Mouse (Mus musculus) olfactory bulb, adult 2 months (tissue): ENCODE results near the gene Rnf114. TPM values are rescaled to one million over a fixed set of nuclear protein-coding genes. Genes with fewer than 3 reads are reported as not detected.

Source experiments
- H3K27ac ChIP-seq: fragments of 200-500 bp; 2 replicates; pipeline ENCODE4 v1.5.1; 2012; ENCODE audit warnings: low read depth, low read length; ENCODE audit not compliant: insufficient read depth
- H3K4me1 ChIP-seq: fragments of 200-500 bp; 2 replicates; pipeline ENCODE4 v1.6.1; 2012; ENCODE audit warnings: low read length; ENCODE audit not compliant: control insufficient read depth, insufficient read depth
- H3K4me3 ChIP-seq: fragments of 200-500 bp; 2 replicates; pipeline ENCODE4 v1.5.1; 2012; ENCODE audit warnings: mild to moderate bottlenecking, low read depth, low read length, moderate library complexity; ENCODE audit not compliant: insufficient read depth
- CTCF ChIP-seq: fragments of 200-500 bp; IDR thresholded peaks from 2 replicates; pipeline ENCODE4 v1.5.1; 2012; ENCODE audit warnings: low read depth, mild to moderate bottlenecking, low read length, moderate library complexity; ENCODE audit not compliant: insufficient read depth
- POLR2A ChIP-seq: fragments of 200-500 bp; IDR thresholded peaks from 2 replicates; pipeline ENCODE4 v1.6.1; 2012; ENCODE audit warnings: mild to moderate bottlenecking, low read depth, low read length, moderate library complexity; ENCODE audit not compliant: insufficient read depth
- WGBS: fragments of 180-500 bp; shearing (Covaris S2); methylation state at CpG from one replicate; pipeline ENCODE4 v1.1.7; 2018; 5-methylcytosine and 5-hydroxymethylcytosine counted together
- polyA plus RNA-seq: library from polyadenylated mRNA; stranded (reverse); fragments of >200 nt; gene quantifications from 2 replicates; pipeline ENCODE4 v1.2.4, GENCODE M21; 2012; ENCODE audit warnings: low replicate concordance; ENCODE audit not compliant: missing spikeins, insufficient read depth, insufficient read length

The Rnf114 gene
- polyA plus RNA-seq, 1 experiment: not detected

- Histone ChIP-seq H3K4me3 (no peak overlapping the region), H3K27ac (no peak overlapping the region), H3K4me1 (no peaks in the 10 kb centered on the region)
- 84% methylated on average over 7 of the region's 7 CpGs for whole genome bisulfite sequencing
- no peak for TF ChIP-seq CTCF
- TF ChIP-seq POLR2A: no peak
Observed at GRCm38 (mm10) chr2:167496437-167496836, 4.0 kb downstream of the Rnf114 start.

DNA sequence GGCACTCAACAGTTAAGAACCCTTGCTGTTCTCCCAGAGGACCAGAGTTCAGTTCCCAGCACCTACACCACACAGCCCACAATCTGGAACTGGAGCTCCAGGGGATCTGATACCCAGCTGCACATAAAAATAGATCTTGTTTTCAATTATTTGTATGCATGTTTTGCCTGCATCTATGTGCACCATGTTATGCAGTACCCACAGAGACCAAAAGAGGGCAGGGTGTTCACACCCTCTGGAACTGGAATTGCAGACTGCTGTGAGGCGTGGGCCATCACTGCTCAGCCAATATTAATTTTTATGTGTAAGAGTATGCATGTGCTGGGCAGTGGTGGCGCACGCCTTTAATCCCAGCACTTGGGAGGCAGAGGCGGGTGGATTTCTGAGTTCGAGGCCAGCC is 4.8 kb downstream of the Rnf114 start:
- H3K4me1 ChIP-seq: no peaks in the 10 kb centered on the region
- H3K27ac ChIP-seq: no peak overlapping the region
- WGBS: 73% methylated on average over 5 of the region's 5 CpGs
- TF ChIP-seq POLR2A (no peak), CTCF (no peak)
- H3K4me3 ChIP-seq: no peak overlapping the region

DNA sequence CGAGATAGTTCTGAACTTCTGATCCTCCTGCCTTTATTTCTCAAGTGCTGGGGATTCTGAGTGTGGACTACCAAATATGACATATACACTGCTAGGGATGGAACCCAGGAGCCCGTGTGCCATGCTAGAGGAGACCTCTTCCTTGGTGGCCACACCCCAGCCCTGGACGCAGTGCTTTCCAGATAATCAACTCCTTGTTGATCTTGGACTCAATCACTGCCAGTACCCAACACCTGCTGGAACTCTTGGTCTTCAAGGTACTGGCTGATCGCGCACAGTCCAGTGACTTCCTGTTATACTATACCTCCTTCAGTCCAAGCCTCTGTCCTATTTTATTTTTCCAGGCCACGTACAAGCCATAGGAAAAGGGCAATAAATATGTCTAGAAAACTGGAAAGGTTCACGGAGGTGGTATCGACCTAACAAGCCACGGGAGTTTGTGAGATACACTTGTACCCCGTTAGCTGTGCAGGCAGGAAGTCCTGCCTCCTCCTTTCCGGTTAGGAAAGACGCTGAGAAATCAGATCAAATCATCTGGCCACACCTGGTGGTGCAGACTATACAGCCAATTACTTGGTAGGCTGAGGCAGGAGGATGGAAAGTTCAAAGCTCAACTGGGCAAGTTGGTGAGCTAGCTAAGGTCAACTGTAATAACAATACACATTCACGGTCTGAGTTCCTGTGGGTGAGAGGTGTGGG is 10.3 kb downstream of the Rnf114 start:
- Histone ChIP-seq H3K4me3 (peak overlapping the region; percentile 94), H3K4me1 (peaks cover 14% of the 10 kb centered on the region), H3K27ac (peak overlapping the region; percentile 86)
- TF ChIP-seq POLR2A: no peak
- TF ChIP-seq CTCF: no peak
- 51% methylated on average over 13 of the region's 13 CpGs for WGBS

- TF ChIP-seq POLR2A (peak; percentile 90), CTCF (no peak)
- H3K4me1 ChIP-seq: peaks cover 14% of the 10 kb centered on the region
- peak overlapping the region; percentile 86 for H3K27ac ChIP-seq
- H3K4me3 ChIP-seq: peak overlapping the region; percentile 94
- WGBS: under 1% methylated on average over 85 of the region's 85 CpGs
Observed at GRCm38 (mm10) chr2:167503253-167503895, 10.9 kb downstream of the Rnf114 start.

GRCm38 (mm10) chr2:167503896-167504349 is 11.5 kb downstream of the Rnf114 start:
- no peak for TF ChIP-seq POLR2A
- no peak for TF ChIP-seq CTCF
- H3K27ac ChIP-seq: peak overlapping the region; percentile 74; the same call in 1 of the 2 replicates
- H3K4me3 ChIP-seq: peak overlapping the region; percentile 94
- under 1% methylated on average over 32 of the region's 32 CpGs for WGBS
- peaks cover 14% of the 10 kb centered on the region for H3K4me1 ChIP-seq

GRCm38 (mm10) chr2:167505127-167505526 is 12.7 kb downstream of the Rnf114 start:
- no peak overlapping the region for H3K4me3 ChIP-seq
- TF ChIP-seq CTCF: no peak
- no peak for TF ChIP-seq POLR2A
- peaks cover 14% of the 10 kb centered on the region for H3K4me1 ChIP-seq
- 55% methylated on average over 3 of the region's 3 CpGs for WGBS
- no peak overlapping the region for H3K27ac ChIP-seq

GRCm38 (mm10) chr2:167506546-167507260 is 14.3 kb downstream of the Rnf114 start:
- Histone ChIP-seq H3K27ac (no peak overlapping the region), H3K4me3 (no peak overlapping the region), H3K4me1 (peaks cover 16% of the 10 kb centered on the region)
- 90% methylated on average over 10 of the region's 10 CpGs for WGBS
- TF ChIP-seq CTCF (no peak), POLR2A (no peak)

DNA sequence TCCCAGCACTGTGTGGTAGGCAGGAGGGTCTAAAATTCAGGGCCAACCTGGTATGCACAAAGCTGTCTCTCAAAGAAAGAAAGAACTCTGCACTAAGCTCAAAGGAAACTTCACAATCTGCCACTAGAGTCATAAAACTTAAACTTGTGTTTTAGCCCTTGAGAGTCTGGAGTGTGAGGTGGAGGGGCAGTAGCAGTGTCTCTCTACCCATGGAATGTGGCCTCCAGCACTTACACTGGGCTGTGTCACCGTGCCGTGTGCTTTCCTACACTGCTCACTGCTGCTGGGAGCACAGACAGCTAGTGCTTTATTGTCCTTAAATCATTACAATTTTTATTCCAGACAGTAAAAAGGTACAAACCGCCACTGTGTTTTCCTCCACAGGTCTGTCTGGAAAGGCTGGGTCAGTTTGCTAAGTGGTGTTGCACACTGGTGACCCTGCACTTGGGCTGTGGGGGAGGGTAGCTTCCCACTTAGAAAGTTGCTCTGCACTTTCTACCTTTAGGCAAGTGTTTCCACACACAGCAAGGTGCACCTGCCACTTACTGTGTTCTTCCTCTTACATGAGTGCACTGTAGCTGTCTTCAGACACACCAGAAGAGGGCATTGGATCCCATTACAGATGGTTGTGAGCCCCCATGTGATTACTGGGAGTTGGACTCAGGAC is 15.4 kb downstream of the Rnf114 start:
- 87% methylated on average over 3 of the region's 3 CpGs for WGBS
- no peak for TF ChIP-seq CTCF
- TF ChIP-seq POLR2A: no peak
- no peak overlapping the region for H3K4me3 ChIP-seq
- H3K4me1 ChIP-seq: peaks cover 16% of the 10 kb centered on the region
- H3K27ac ChIP-seq: no peak overlapping the region

DNA sequence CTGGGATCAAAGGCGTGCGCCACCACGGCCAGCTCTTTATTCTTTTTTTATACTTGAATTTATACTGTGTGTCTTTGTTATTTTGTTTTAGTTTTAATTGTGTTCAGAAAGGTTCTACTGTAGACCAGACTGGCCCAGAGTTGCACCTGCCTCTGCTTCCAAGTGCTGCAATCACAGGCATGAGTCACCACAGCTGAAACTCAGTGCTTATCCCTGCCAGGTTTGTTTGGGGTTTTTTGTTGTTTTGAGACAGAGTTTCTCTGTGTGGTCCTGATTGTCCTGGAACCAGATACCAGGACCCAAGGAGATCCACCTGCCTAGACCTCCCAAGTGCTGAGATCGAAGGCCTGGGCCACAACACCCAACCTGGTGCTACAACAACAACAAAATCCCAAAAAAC is 16.1 kb downstream of the Rnf114 start:
- 83% methylated on average over 4 of the region's 4 CpGs for WGBS
- Histone ChIP-seq H3K4me3 (no peak overlapping the region), H3K27ac (no peak overlapping the region), H3K4me1 (peaks cover 16% of the 10 kb centered on the region)
- TF ChIP-seq POLR2A (no peak), CTCF (no peak)
